Mouse (Mus musculus): ENCODE results near the gene Mcu.
A peak's percentile ranks its signal among the peaks of the same experiment; 100 is the strongest.

Gene Mcu

GRCm38 (mm10) chr10:59616522-59616921, at the start of gene Mcu:
TSS of gene Mcu (minus strand) at chr10:59616692.
- DNase-seq, result peak; percentile 98

- DNase-seq, result no peak
Measured at GRCm38 (mm10) chr10:59665503-59666291, 49.2 kb upstream of the Mcu start.

GRCm38 (mm10) chr10:59664765-59665164, 48.3 kb upstream of the Mcu start:
- DNase-seq, result no peak

GRCm38 (mm10) chr10:59656799-59657198, 40.3 kb upstream of the Mcu start:
- no peak for DNase-seq

- DNase-seq, result no peak
Measured at GRCm38 (mm10) chr10:59646821-59647378, 30.4 kb upstream of the Mcu start.

GRCm38 (mm10) chr10:59645153-59645552, 28.7 kb upstream of the Mcu start:
- DNase-seq, result no peak

- DNase-seq, result no peak
Measured at GRCm38 (mm10) chr10:59644710-59645109, 28.2 kb upstream of the Mcu start.

GRCm38 (mm10) chr10:59643645-59644044, 27.2 kb upstream of the Mcu start:
- no peak for DNase-seq

GRCm38 (mm10) chr10:59642659-59643377, 26.3 kb upstream of the Mcu start:
- no peak for DNase-seq

- DNase-seq, result no peak
Measured at GRCm38 (mm10) chr10:59638576-59638975, 22.1 kb upstream of the Mcu start.

- no peak for DNase-seq
Measured at GRCm38 (mm10) chr10:59637596-59638124, 21.2 kb upstream of the Mcu start.

GRCm38 (mm10) chr10:59636751-59637533, 20.4 kb upstream of the Mcu start:
- peak in 1 of 2 experiments; percentile 9 for DNase-seq

- no peak for DNase-seq
Measured at GRCm38 (mm10) chr10:59636048-59636447, 19.6 kb upstream of the Mcu start.

- DNase-seq, result no peak
Measured at GRCm38 (mm10) chr10:59629506-59629782, 13.0 kb upstream of the Mcu start.

- DNase-seq, result no peak
Measured at GRCm38 (mm10) chr10:59628641-59629505, 12.4 kb upstream of the Mcu start.

- no peak for DNase-seq
Measured at GRCm38 (mm10) chr10:59623496-59623895, 7.0 kb upstream of the Mcu start.

- DNase-seq, result no peak
Measured at GRCm38 (mm10) chr10:59621355-59621754, 4.9 kb upstream of the Mcu start.

GRCm38 (mm10) chr10:59617776-59618175, 1.3 kb upstream of the Mcu start:
- no peak for DNase-seq

GRCm38 (mm10) chr10:59615981-59616520, 441 bp downstream of the Mcu start, which contains the start of gene Gm10322:
TSS of gene Gm10322 (plus strand) at chr10:59616063.
- DNase-seq, result peak; percentile 77 to 90

GRCm38 (mm10) chr10:59615411-59615810, 1.1 kb downstream of the Mcu start:
- DNase-seq, result no peak

GRCm38 (mm10) chr10:59614141-59614540, 2.4 kb downstream of the Mcu start:
- DNase-seq, result no peak

GRCm38 (mm10) chr10:59613276-59613675, 3.2 kb downstream of the Mcu start:
- DNase-seq, result no peak

Data from kidney, postnatal 25 days (tissue).